Mouse (Mus musculus): ENCODE measurements at regions not wholly inside any gene's neighbourhood (a gene's known extent, or its start where the extent isn't known, plus 50 kb on each side); places are given as distances from the start of the nearest gene placed in this dataset.
A peak's percentile ranks its signal among the peaks of the same experiment; 100 is the strongest.

- H3K27me3 ChIP-seq, result no peaks in the 10 kb centered on the region
- no peak for ATAC-seq (ENCODE audit: insufficient number of reproducible peaks, low FRiP score, low TSS enrichment, low read depth)
- no peak overlapping the region for H3K4me3 ChIP-seq
- no peaks in the 10 kb centered on the region for H3K4me1 ChIP-seq
- no peaks in the 10 kb centered on the region for H3K9me3 ChIP-seq
- no peaks in the 10 kb centered on the region for H3K36me3 ChIP-seq
- H3K9ac ChIP-seq, result no peak overlapping the region
- no peak overlapping the region for H3K27ac ChIP-seq
- H3K4me2 ChIP-seq, result no peak overlapping the region
- WGBS, result 77% methylated on average over 2 of the region's 2 CpGs
These were observed 351.8 kb upstream of the Camk1g start for GRCm38 (mm10) chr1:193721850-193722249.

- no peaks in the 10 kb centered on the region for H3K36me3 ChIP-seq
- ATAC-seq (ENCODE audit: insufficient number of reproducible peaks, low FRiP score, low TSS enrichment, low read depth), result no peak
- H3K27ac ChIP-seq, result no peak overlapping the region
- H3K4me2 ChIP-seq, result no peak overlapping the region
- H3K27me3 ChIP-seq, result no peaks in the 10 kb centered on the region
- WGBS, result 68% methylated on average over 8 of the region's 8 CpGs
- H3K9ac ChIP-seq, result no peak overlapping the region
- H3K4me1 ChIP-seq, result no peaks in the 10 kb centered on the region
- no peak overlapping the region for H3K4me3 ChIP-seq
- no peaks in the 10 kb centered on the region for H3K9me3 ChIP-seq
These were observed 350.3 kb upstream of the Camk1g start for GRCm38 (mm10) chr1:193720420-193720851.

GRCm38 (mm10) chr1:193715328-193715727, 345.2 kb upstream of the Camk1g start:
- Histone ChIP-seq H3K27ac (no peak overlapping the region), H3K27me3 (no peaks in the 10 kb centered on the region), H3K4me2 (no peak overlapping the region), H3K9ac (no peak overlapping the region), H3K4me3 (no peak overlapping the region), H3K9me3 (no peaks in the 10 kb centered on the region), H3K4me1 (no peaks in the 10 kb centered on the region), H3K36me3 (no peaks in the 10 kb centered on the region)
- WGBS, result 66% methylated on average over 4 of the region's 4 CpGs
- ATAC-seq (ENCODE audit: insufficient number of reproducible peaks, low FRiP score, low TSS enrichment, low read depth), result no peak

- H3K36me3 ChIP-seq, result no peaks in the 10 kb centered on the region
- H3K4me3 ChIP-seq, result no peak overlapping the region
- H3K27me3 ChIP-seq, result no peaks in the 10 kb centered on the region
- no peak overlapping the region for H3K4me2 ChIP-seq
- no peak overlapping the region for H3K27ac ChIP-seq
- H3K4me1 ChIP-seq, result no peaks in the 10 kb centered on the region
- no peaks in the 10 kb centered on the region for H3K9me3 ChIP-seq
- no peak for ATAC-seq (ENCODE audit: insufficient number of reproducible peaks, low FRiP score, low TSS enrichment, low read depth)
- H3K9ac ChIP-seq, result no peak overlapping the region
- WGBS, result 63% methylated on average over 2 of the region's 2 CpGs
These were observed 344.5 kb upstream of the Camk1g start for GRCm38 (mm10) chr1:193714631-193715030.

- H3K9ac ChIP-seq, result no peak overlapping the region
- H3K27ac ChIP-seq, result no peak overlapping the region
- WGBS, result 39% methylated on average over 2 of the region's 2 CpGs
- no peaks in the 10 kb centered on the region for H3K27me3 ChIP-seq
- no peak overlapping the region for H3K4me3 ChIP-seq
- H3K4me2 ChIP-seq, result no peak overlapping the region
- ATAC-seq (ENCODE audit: insufficient number of reproducible peaks, low FRiP score, low TSS enrichment, low read depth), result no peak
- no peaks in the 10 kb centered on the region for H3K9me3 ChIP-seq
- no peaks in the 10 kb centered on the region; the same call in none of the 2 replicates for H3K4me1 ChIP-seq
- H3K36me3 ChIP-seq, result no peaks in the 10 kb centered on the region
These were observed 335.1 kb upstream of the Camk1g start for GRCm38 (mm10) chr1:193705205-193705604.

GRCm38 (mm10) chr1:193702707-193703419, 332.8 kb upstream of the Camk1g start:
- no peaks in the 10 kb centered on the region for H3K36me3 ChIP-seq
- no peaks in the 10 kb centered on the region; the same call in none of the 2 replicates for H3K4me1 ChIP-seq
- no peak overlapping the region for H3K9ac ChIP-seq
- peaks cover 4% of the 10 kb centered on the region; the same call in 1 of the 2 replicates for H3K27me3 ChIP-seq
- H3K4me2 ChIP-seq, result peak overlapping the region; percentile 34
- H3K4me3 ChIP-seq, result peak overlapping the region; percentile 13; the same call in 1 of the 2 replicates
- no peaks in the 10 kb centered on the region for H3K9me3 ChIP-seq
- WGBS, result 26% methylated on average over 15 of the region's 15 CpGs
- no peak overlapping the region for H3K27ac ChIP-seq
- no peak for ATAC-seq (ENCODE audit: insufficient number of reproducible peaks, low FRiP score, low TSS enrichment, low read depth)

- Histone ChIP-seq H3K4me1 (no peaks in the 10 kb centered on the region; the same call in none of the 2 replicates), H3K9me3 (no peaks in the 10 kb centered on the region), H3K27ac (no peak overlapping the region), H3K4me2 (no peak overlapping the region), H3K27me3 (peaks cover 4% of the 10 kb centered on the region; the same call in 1 of the 2 replicates), H3K36me3 (no peaks in the 10 kb centered on the region), H3K9ac (no peak overlapping the region), H3K4me3 (no peak overlapping the region)
- no peak for ATAC-seq (ENCODE audit: insufficient number of reproducible peaks, low FRiP score, low TSS enrichment, low read depth)
- WGBS, result 69% methylated on average over 3 of the region's 3 CpGs
These were observed 330.1 kb upstream of the Camk1g start for GRCm38 (mm10) chr1:193700217-193700616.

- Histone ChIP-seq H3K9ac (no peak overlapping the region), H3K4me2 (no peak overlapping the region), H3K4me1 (no peaks in the 10 kb centered on the region; the same call in none of the 2 replicates), H3K27me3 (peaks cover 4% of the 10 kb centered on the region; the same call in 1 of the 2 replicates), H3K36me3 (no peaks in the 10 kb centered on the region), H3K9me3 (no peaks in the 10 kb centered on the region), H3K4me3 (no peak overlapping the region), H3K27ac (no peak overlapping the region)
- no peak for ATAC-seq (ENCODE audit: insufficient number of reproducible peaks, low FRiP score, low TSS enrichment, low read depth)
- WGBS, result 9% methylated on average over 7 of the region's 7 CpGs
These were observed 328.6 kb upstream of the Camk1g start for GRCm38 (mm10) chr1:193698603-193699266.

GRCm38 (mm10) chr1:193697857-193698256, 327.8 kb upstream of the Camk1g start:
- no peak for ATAC-seq (ENCODE audit: insufficient number of reproducible peaks, low FRiP score, low TSS enrichment, low read depth)
- Histone ChIP-seq H3K4me2 (no peak overlapping the region), H3K9me3 (no peaks in the 10 kb centered on the region), H3K27ac (no peak overlapping the region), H3K36me3 (no peaks in the 10 kb centered on the region), H3K27me3 (peaks cover 4% of the 10 kb centered on the region; the same call in 1 of the 2 replicates), H3K4me1 (no peaks in the 10 kb centered on the region; the same call in none of the 2 replicates), H3K9ac (no peak overlapping the region), H3K4me3 (no peak overlapping the region)
- WGBS, result 89% methylated on average over 3 of the region's 3 CpGs

- no peak overlapping the region for H3K27ac ChIP-seq
- H3K4me2 ChIP-seq, result no peak overlapping the region
- ATAC-seq (ENCODE audit: insufficient number of reproducible peaks, low FRiP score, low TSS enrichment, low read depth), result no peak
- H3K4me3 ChIP-seq, result no peak overlapping the region
- no peaks in the 10 kb centered on the region for H3K4me1 ChIP-seq
- H3K36me3 ChIP-seq, result no peaks in the 10 kb centered on the region
- H3K9ac ChIP-seq, result no peak overlapping the region
- H3K27me3 ChIP-seq, result peaks cover 4% of the 10 kb centered on the region; the same call in 1 of the 2 replicates
- WGBS, result 58% methylated on average over 4 of the region's 4 CpGs
- H3K9me3 ChIP-seq, result no peaks in the 10 kb centered on the region
These were observed 326.9 kb upstream of the Camk1g start for GRCm38 (mm10) chr1:193697001-193697400.

GRCm38 (mm10) chr1:193692991-193693390, 322.9 kb upstream of the Camk1g start:
- H3K4me3 ChIP-seq, result no peak overlapping the region
- no peak overlapping the region for H3K4me2 ChIP-seq
- H3K9me3 ChIP-seq, result no peaks in the 10 kb centered on the region
- H3K27ac ChIP-seq, result no peak overlapping the region
- H3K9ac ChIP-seq, result no peak overlapping the region
- H3K27me3 ChIP-seq, result peaks cover under 1% of the 10 kb centered on the region; the same call in 1 of the 2 replicates
- H3K4me1 ChIP-seq, result no peaks in the 10 kb centered on the region
- 29% methylated on average over 3 of the region's 3 CpGs for WGBS
- H3K36me3 ChIP-seq, result no peaks in the 10 kb centered on the region
- ATAC-seq (ENCODE audit: insufficient number of reproducible peaks, low FRiP score, low TSS enrichment, low read depth), result no peak

GRCm38 (mm10) chr1:193689601-193690000, 319.5 kb upstream of the Camk1g start:
- Histone ChIP-seq H3K36me3 (no peaks in the 10 kb centered on the region), H3K4me1 (no peaks in the 10 kb centered on the region), H3K27me3 (no peaks in the 10 kb centered on the region), H3K27ac (no peak overlapping the region), H3K4me3 (no peak overlapping the region), H3K9me3 (no peaks in the 10 kb centered on the region), H3K9ac (no peak overlapping the region), H3K4me2 (no peak overlapping the region)
- 61% methylated on average over 4 of the region's 4 CpGs for WGBS
- ATAC-seq (ENCODE audit: insufficient number of reproducible peaks, low FRiP score, low TSS enrichment, low read depth), result no peak
